Mouse (Mus musculus): ENCODE measurements at regions not wholly inside any gene's neighbourhood (a gene's known extent, or its start where the extent isn't known, plus 50 kb on each side); places are given as distances from the start of the nearest gene placed in this dataset.

- DNase-seq (ENCODE audit: low spot score in 2 of 2) = no peak
These were observed 155.0 kb downstream of the Sp3 start for GRCm38 (mm10) chr2:72825251-72825650.

GRCm38 (mm10) chr2:72829139-72829538 is 151.1 kb downstream of the Sp3 start:
- DNase-seq (ENCODE audit: low spot score in 2 of 2) = no peak

- no peak for DNase-seq (ENCODE audit: low spot score in 2 of 2)
These were observed 147.5 kb downstream of the Sp3 start for GRCm38 (mm10) chr2:72832770-72833169.

- DNase-seq (ENCODE audit: low spot score in 2 of 2) = peak in 1 of 2 experiments; percentile 11
These were observed 142.0 kb downstream of the Sp3 start for GRCm38 (mm10) chr2:72838085-72838727.

- DNase-seq (ENCODE audit: low spot score in 2 of 2) = no peak
These were observed 140.6 kb downstream of the Sp3 start for GRCm38 (mm10) chr2:72839673-72840072.

- DNase-seq (ENCODE audit: low spot score in 2 of 2) = no peak
These were observed 138.9 kb downstream of the Sp3 start for GRCm38 (mm10) chr2:72841367-72841766.

GRCm38 (mm10) chr2:72843610-72844009 is 136.6 kb downstream of the Sp3 start:
- no peak for DNase-seq (ENCODE audit: low spot score in 2 of 2)

- DNase-seq (ENCODE audit: low spot score in 2 of 2) = no peak
These were observed 130.6 kb downstream of the Sp3 start for GRCm38 (mm10) chr2:72849441-72850192.

GRCm38 (mm10) chr2:72852509-72852908 is 127.7 kb downstream of the Sp3 start:
- no peak for DNase-seq (ENCODE audit: low spot score in 2 of 2)

GRCm38 (mm10) chr2:72855276-72855970 is 124.8 kb downstream of the Sp3 start:
- no peak for DNase-seq (ENCODE audit: low spot score in 2 of 2)

- DNase-seq (ENCODE audit: low spot score in 2 of 2) = no peak
These were observed 124.1 kb downstream of the Sp3 start for GRCm38 (mm10) chr2:72855971-72856755.

- DNase-seq (ENCODE audit: low spot score in 2 of 2) = no peak
These were observed 122.9 kb downstream of the Sp3 start for GRCm38 (mm10) chr2:72857377-72857776.

GRCm38 (mm10) chr2:72865462-72866365 is 114.5 kb downstream of the Sp3 start:
- DNase-seq (ENCODE audit: low spot score in 2 of 2) = no peak

GRCm38 (mm10) chr2:72866366-72866688 is 113.9 kb downstream of the Sp3 start:
- no peak for DNase-seq (ENCODE audit: low spot score in 2 of 2)

GRCm38 (mm10) chr2:72868173-72868572 is 112.1 kb downstream of the Sp3 start:
- DNase-seq (ENCODE audit: low spot score in 2 of 2) = no peak

GRCm38 (mm10) chr2:72871836-72872235 is 108.4 kb downstream of the Sp3 start:
- DNase-seq (ENCODE audit: low spot score in 2 of 2) = no peak

- no peak for DNase-seq (ENCODE audit: low spot score in 2 of 2)
These were observed 106.3 kb downstream of the Sp3 start for GRCm38 (mm10) chr2:72873948-72874347.

GRCm38 (mm10) chr2:72874533-72874932 is 105.7 kb downstream of the Sp3 start:
- no peak for DNase-seq (ENCODE audit: low spot score in 2 of 2)

- no peak for DNase-seq (ENCODE audit: low spot score in 2 of 2)
These were observed 104.6 kb downstream of the Sp3 start for GRCm38 (mm10) chr2:72875677-72876076.

- DNase-seq (ENCODE audit: low spot score in 2 of 2) = no peak
These were observed 100.2 kb downstream of the Sp3 start for GRCm38 (mm10) chr2:72880016-72880415.

GRCm38 (mm10) chr2:72881554-72881953 is 98.7 kb downstream of the Sp3 start:
- no peak for DNase-seq (ENCODE audit: low spot score in 2 of 2)

Measured in urinary bladder, adult 18-20 months (tissue).